Mouse (Mus musculus): ENCODE results near the gene Abcc12. TPM values are rescaled to one million over a fixed set of nuclear protein-coding genes. Genes with fewer than 3 reads are reported as not detected.
A peak's percentile ranks its signal among the peaks of the same experiment; 100 is the strongest.

The Abcc12 gene
- total RNA-seq, 1 experiment = 0.36 TPM

- no peak for DNase-seq (ENCODE audit: low read depth, low spot score)
- H3K9ac ChIP-seq (ENCODE audit: insufficient read depth, low read depth, low read length, poor library complexity, severe bottlenecking) = no peak overlapping the region
- no peaks in the 10 kb centered on the region for H3K36me3 ChIP-seq (ENCODE audit: control insufficient read depth, insufficient read depth, low read length, poor library complexity, severe bottlenecking)
- in situ Hi-C loops (cut with MboI; ENCODE audit: low sequenced_read_pairs in 2 of 2, unreplicated experiment in 2 of 2) = no loop called here
- no peaks in the 10 kb centered on the region for H3K4me1 ChIP-seq (ENCODE audit: control insufficient read depth in 2 of 2, insufficient read depth in 2 of 2, low read length in 2 of 2, poor library complexity in 1 of 2)
- H3K4me3 ChIP-seq (ENCODE audit: insufficient read depth in 1 of 2, low read depth in 1 of 2, low read length in 2 of 2, poor library complexity in 1 of 2, severe bottlenecking in 1 of 2) = no peak overlapping the region
- H3K9me3 ChIP-seq (ENCODE audit: control insufficient read depth, insufficient read depth, low read depth, low read length) = no peaks in the 10 kb centered on the region
- no peak for TF ChIP-seq MAFK (IDR thresholded peaks at IDR 0.05; ENCODE audit: insufficient read depth, low read depth, low read length)
- no peak for TF ChIP-seq CHD2 (IDR thresholded peaks at IDR 0.05; ENCODE audit: low read depth, low read length)
- no peak overlapping the region for H3K27ac ChIP-seq (ENCODE audit: insufficient read depth, low read depth, low read length, poor library complexity, severe bottlenecking)
Observed at GRCm38 (mm10) chr8:86529714-86530113, 50.8 kb downstream of the Abcc12 start.

GRCm38 (mm10) chr8:86527336-86528029, 53.0 kb downstream of the Abcc12 start:
- Histone ChIP-seq H3K36me3 (ENCODE audit: control insufficient read depth, insufficient read depth, low read length, poor library complexity, severe bottlenecking) (no peaks in the 10 kb centered on the region), H3K4me3 (ENCODE audit: insufficient read depth in 1 of 2, low read depth in 1 of 2, low read length in 2 of 2, poor library complexity in 1 of 2, severe bottlenecking in 1 of 2) (no peak overlapping the region), H3K27ac (ENCODE audit: insufficient read depth, low read depth, low read length, poor library complexity, severe bottlenecking) (no peak overlapping the region), H3K4me1 (ENCODE audit: control insufficient read depth in 2 of 2, insufficient read depth in 2 of 2, low read length in 2 of 2, poor library complexity in 1 of 2) (no peaks in the 10 kb centered on the region), H3K9me3 (ENCODE audit: control insufficient read depth, insufficient read depth, low read depth, low read length) (no peaks in the 10 kb centered on the region), H3K9ac (ENCODE audit: insufficient read depth, low read depth, low read length, poor library complexity, severe bottlenecking) (no peak overlapping the region)
- no peak for TF ChIP-seq MAFK (IDR thresholded peaks at IDR 0.05; ENCODE audit: insufficient read depth, low read depth, low read length)
- TF ChIP-seq CHD2 (IDR thresholded peaks at IDR 0.05; ENCODE audit: low read depth, low read length) = no peak
- no peak for TF ChIP-seq HCFC1 (IDR thresholded peaks at IDR 0.05; ENCODE audit: borderline replicate concordance, insufficient read depth, low read length)
- TF ChIP-seq ZC3H11A (IDR thresholded peaks at IDR 0.05; ENCODE audit: borderline replicate concordance, low read depth, low read length) = no peak
- TF ChIP-seq ZNF384 (IDR thresholded peaks at IDR 0.05; ENCODE audit: low read depth, low read length) = no peak
- in situ Hi-C loops (cut with MboI; ENCODE audit: low sequenced_read_pairs in 2 of 2, unreplicated experiment in 2 of 2) = no loop called here
- no peak for DNase-seq (ENCODE audit: low read depth, low spot score)

- no peaks in the 10 kb centered on the region for H3K4me1 ChIP-seq (ENCODE audit: control insufficient read depth in 2 of 2, insufficient read depth in 2 of 2, low read length in 2 of 2, poor library complexity in 1 of 2)
- no peak overlapping the region for H3K4me3 ChIP-seq (ENCODE audit: insufficient read depth in 1 of 2, low read depth in 1 of 2, low read length in 2 of 2, poor library complexity in 1 of 2, severe bottlenecking in 1 of 2)
- no peaks in the 10 kb centered on the region for H3K36me3 ChIP-seq (ENCODE audit: control insufficient read depth, insufficient read depth, low read length, poor library complexity, severe bottlenecking)
- H3K9me3 ChIP-seq (ENCODE audit: control insufficient read depth, insufficient read depth, low read depth, low read length) = no peaks in the 10 kb centered on the region
- in situ Hi-C loops (cut with MboI; ENCODE audit: low sequenced_read_pairs in 2 of 2, unreplicated experiment in 2 of 2) = no loop called here
- no peak overlapping the region for H3K9ac ChIP-seq (ENCODE audit: insufficient read depth, low read depth, low read length, poor library complexity, severe bottlenecking)
- H3K27ac ChIP-seq (ENCODE audit: insufficient read depth, low read depth, low read length, poor library complexity, severe bottlenecking) = no peak overlapping the region
- no peak for DNase-seq (ENCODE audit: low read depth, low spot score)
- TF ChIP-seq ZNF384 (IDR thresholded peaks at IDR 0.05; ENCODE audit: low read depth, low read length) (no peak), HCFC1 (IDR thresholded peaks at IDR 0.05; ENCODE audit: borderline replicate concordance, insufficient read depth, low read length) (no peak), MAFK (IDR thresholded peaks at IDR 0.05; ENCODE audit: insufficient read depth, low read depth, low read length) (no peak), ZC3H11A (IDR thresholded peaks at IDR 0.05; ENCODE audit: borderline replicate concordance, low read depth, low read length) (no peak), CHD2 (IDR thresholded peaks at IDR 0.05; ENCODE audit: low read depth, low read length) (no peak)
Observed at GRCm38 (mm10) chr8:86526808-86527207, 53.7 kb downstream of the Abcc12 start.

GRCm38 (mm10) chr8:86514203-86514602, 66.3 kb downstream of the Abcc12 start:
- DNase-seq (ENCODE audit: low read depth, low spot score) = no peak

GRCm38 (mm10) chr8:86512886-86513285, 67.6 kb downstream of the Abcc12 start:
- peak; percentile 46 for DNase-seq (ENCODE audit: low read depth, low spot score)
- no peaks in the 10 kb centered on the region for H3K36me3 ChIP-seq (ENCODE audit: control insufficient read depth, insufficient read depth, low read length, poor library complexity, severe bottlenecking)
- TF ChIP-seq MAFK (IDR thresholded peaks at IDR 0.05; ENCODE audit: insufficient read depth, low read depth, low read length) = no peak
- no peak for TF ChIP-seq ZC3H11A (IDR thresholded peaks at IDR 0.05; ENCODE audit: borderline replicate concordance, low read depth, low read length)
- no peak for TF ChIP-seq ZNF384 (IDR thresholded peaks at IDR 0.05; ENCODE audit: low read depth, low read length)
- TF ChIP-seq HCFC1 (IDR thresholded peaks at IDR 0.05; ENCODE audit: borderline replicate concordance, insufficient read depth, low read length) = no peak
- no peak for TF ChIP-seq CHD2 (IDR thresholded peaks at IDR 0.05; ENCODE audit: low read depth, low read length)
- H3K27ac ChIP-seq (ENCODE audit: insufficient read depth, low read depth, low read length, poor library complexity, severe bottlenecking) = no peak overlapping the region
- in situ Hi-C loops (cut with MboI; ENCODE audit: low sequenced_read_pairs in 2 of 2, unreplicated experiment in 2 of 2) = no loop called here
- H3K9ac ChIP-seq (ENCODE audit: insufficient read depth, low read depth, low read length, poor library complexity, severe bottlenecking) = no peak overlapping the region
- H3K4me1 ChIP-seq (ENCODE audit: control insufficient read depth in 2 of 2, insufficient read depth in 2 of 2, low read length in 2 of 2, poor library complexity in 1 of 2) = no peaks in the 10 kb centered on the region
- no peaks in the 10 kb centered on the region for H3K9me3 ChIP-seq (ENCODE audit: control insufficient read depth, insufficient read depth, low read depth, low read length)
- no peak overlapping the region for H3K4me3 ChIP-seq (ENCODE audit: insufficient read depth in 1 of 2, low read depth in 1 of 2, low read length in 2 of 2, poor library complexity in 1 of 2, severe bottlenecking in 1 of 2)

More at GRCm38 (mm10) chr8:86514203-86514602, 66.3 kb downstream of the Abcc12 start:
- TF ChIP-seq HCFC1 (IDR thresholded peaks at IDR 0.05; ENCODE audit: borderline replicate concordance, insufficient read depth, low read length) = no peak
- no peak for TF ChIP-seq MAFK (IDR thresholded peaks at IDR 0.05; ENCODE audit: insufficient read depth, low read depth, low read length)
- H3K27ac ChIP-seq (ENCODE audit: insufficient read depth, low read depth, low read length, poor library complexity, severe bottlenecking) = no peak overlapping the region
- no peaks in the 10 kb centered on the region for H3K4me1 ChIP-seq (ENCODE audit: control insufficient read depth in 2 of 2, insufficient read depth in 2 of 2, low read length in 2 of 2, poor library complexity in 1 of 2)
- H3K36me3 ChIP-seq (ENCODE audit: control insufficient read depth, insufficient read depth, low read length, poor library complexity, severe bottlenecking) = no peaks in the 10 kb centered on the region
- H3K9me3 ChIP-seq (ENCODE audit: control insufficient read depth, insufficient read depth, low read depth, low read length) = no peaks in the 10 kb centered on the region
- in situ Hi-C loops (cut with MboI; ENCODE audit: low sequenced_read_pairs in 2 of 2, unreplicated experiment in 2 of 2) = no loop called here
- H3K9ac ChIP-seq (ENCODE audit: insufficient read depth, low read depth, low read length, poor library complexity, severe bottlenecking) = no peak overlapping the region
- no peak overlapping the region for H3K4me3 ChIP-seq (ENCODE audit: insufficient read depth in 1 of 2, low read depth in 1 of 2, low read length in 2 of 2, poor library complexity in 1 of 2, severe bottlenecking in 1 of 2)

Measured in ES-E14 (cell line).